Mouse (Mus musculus): Measurements from ENCODE around the gene Dexi. TPM values are rescaled to one million over a fixed set of nuclear protein-coding genes. Genes with fewer than 3 reads are reported as not detected.

Dexi gene
- polyA plus RNA-seq, 1 experiment from 2014 or later: 18.3 TPM

DNA sequence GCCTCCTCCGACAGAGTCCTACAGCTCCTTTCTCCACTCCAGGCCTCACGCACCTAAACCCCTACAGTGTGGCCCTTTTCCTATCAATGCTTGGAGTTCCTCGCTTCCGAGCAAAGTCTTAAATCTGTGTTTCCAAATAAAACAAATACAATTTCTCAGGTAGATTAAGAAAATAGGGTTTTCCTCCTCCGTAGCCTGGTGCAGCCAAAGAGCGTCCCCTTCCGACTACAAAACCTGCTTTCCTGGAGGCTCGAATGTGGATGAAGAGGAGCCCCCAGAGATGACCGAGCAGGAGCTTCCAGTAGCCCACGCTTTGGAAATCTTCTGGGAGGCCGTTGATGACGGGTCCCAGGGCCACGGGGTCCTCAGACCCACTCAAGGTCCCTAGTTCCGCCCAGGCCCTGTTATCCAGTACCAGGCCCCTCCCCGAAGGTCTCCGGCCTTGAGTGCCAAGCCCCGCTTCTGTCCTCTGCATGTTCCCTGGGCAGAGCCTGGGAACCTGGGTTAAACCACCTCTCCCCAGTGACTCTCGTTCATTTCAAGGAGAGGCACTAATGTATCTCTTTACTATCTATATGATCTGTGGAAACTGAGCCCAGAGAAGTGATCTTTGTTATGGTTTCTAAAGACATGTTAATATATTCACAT lies 52.2 kb downstream of the Dexi start:
- Histone ChIP-seq H3K36me3 (no peaks in the 10 kb centered on the region), H3K4me1 (peaks cover 4% of the 10 kb centered on the region), H3K4me2 (replicated peaks) (no peak overlapping the region), H3K9ac (replicated peaks) (no peak overlapping the region), H3K27ac (replicated peaks) (no peak overlapping the region), H3K27me3 (0 out of 2 replicates have a peak, but pooled peaks cover 5% of the 10 kb centered on the region), H3K4me3 (no peak overlapping the region), H3K9me3 (no peaks in the 10 kb centered on the region)
- WGBS: 83% methylated on average over 18 of the region's 18 CpGs
- ATAC-seq (replicated peaks): no peak

DNA sequence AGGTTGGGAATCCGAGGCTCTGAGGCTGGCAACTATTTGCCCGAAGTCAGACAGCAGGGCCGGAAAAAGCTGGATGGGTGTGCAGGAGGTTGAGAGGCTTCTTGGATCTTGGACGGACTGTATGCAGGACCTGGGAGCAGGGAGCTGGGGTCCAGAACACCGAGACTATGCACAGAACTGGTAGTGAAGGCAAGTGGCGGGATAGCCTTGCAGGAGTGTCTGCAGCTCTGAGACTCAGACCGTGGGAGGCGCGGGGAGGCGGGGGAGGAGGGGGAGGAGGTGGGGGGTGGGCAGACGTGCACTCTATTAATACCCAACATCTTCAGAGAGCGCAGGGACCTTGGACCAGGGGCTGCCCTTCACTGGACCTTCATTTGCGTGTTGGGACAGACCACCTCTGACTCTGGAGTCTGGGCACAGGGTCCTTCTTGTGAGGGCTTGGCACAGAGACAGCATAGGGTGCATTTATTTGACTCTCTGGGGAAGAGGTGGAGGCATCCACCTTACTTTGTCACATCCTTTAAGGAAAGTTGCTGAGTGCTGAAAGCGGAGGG lies 52.9 kb downstream of the Dexi start:
- ATAC-seq (replicated peaks): no peak
- Histone ChIP-seq H3K27me3 (0 out of 2 replicates have a peak, but pooled peaks cover 5% of the 10 kb centered on the region), H3K4me2 (replicated peaks) (peak overlapping the region; percentile 17), H3K9ac (replicated peaks) (no peak overlapping the region), H3K36me3 (no peaks in the 10 kb centered on the region), H3K4me3 (peak overlapping the region; percentile 11), H3K4me1 (peaks cover 4% of the 10 kb centered on the region), H3K9me3 (no peaks in the 10 kb centered on the region), H3K27ac (replicated peaks) (no peak overlapping the region)
- 20% methylated on average over 14 of the region's 14 CpGs for WGBS

DNA sequence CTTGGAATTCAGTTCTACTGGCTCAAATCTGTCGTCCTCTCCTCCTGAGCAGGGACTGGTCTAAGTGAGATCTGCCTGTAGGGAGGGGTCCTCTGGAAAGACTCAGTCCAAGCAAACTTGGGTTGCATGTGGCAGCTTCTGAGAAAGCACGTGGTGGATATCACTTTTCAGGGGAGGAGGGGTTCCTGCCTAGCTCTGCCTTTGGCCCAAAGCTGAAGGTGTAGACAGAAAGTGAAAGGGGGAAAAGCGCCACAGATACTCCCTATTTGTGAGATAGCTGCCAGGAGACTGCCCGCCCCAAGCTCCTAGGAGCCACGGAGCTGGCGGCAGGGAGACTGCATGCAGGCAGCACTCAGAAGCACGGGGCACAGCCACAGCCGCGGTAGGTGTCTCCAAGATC lies 53.4 kb downstream of the Dexi start:
- peaks cover 4% of the 10 kb centered on the region for H3K4me1 ChIP-seq
- H3K27me3 ChIP-seq: 0 out of 2 replicates have a peak, but pooled peaks cover 5% of the 10 kb centered on the region
- 10% methylated on average over 9 of the region's 9 CpGs for WGBS
- no peaks in the 10 kb centered on the region for H3K9me3 ChIP-seq
- peak overlapping the region; percentile 11 for H3K4me3 ChIP-seq
- H3K27ac ChIP-seq (replicated peaks): no peak overlapping the region
- H3K4me2 ChIP-seq (replicated peaks): peak overlapping the region; percentile 17
- no peak overlapping the region for H3K9ac ChIP-seq (replicated peaks)
- no peaks in the 10 kb centered on the region for H3K36me3 ChIP-seq
- no peak for ATAC-seq (replicated peaks)

DNA sequence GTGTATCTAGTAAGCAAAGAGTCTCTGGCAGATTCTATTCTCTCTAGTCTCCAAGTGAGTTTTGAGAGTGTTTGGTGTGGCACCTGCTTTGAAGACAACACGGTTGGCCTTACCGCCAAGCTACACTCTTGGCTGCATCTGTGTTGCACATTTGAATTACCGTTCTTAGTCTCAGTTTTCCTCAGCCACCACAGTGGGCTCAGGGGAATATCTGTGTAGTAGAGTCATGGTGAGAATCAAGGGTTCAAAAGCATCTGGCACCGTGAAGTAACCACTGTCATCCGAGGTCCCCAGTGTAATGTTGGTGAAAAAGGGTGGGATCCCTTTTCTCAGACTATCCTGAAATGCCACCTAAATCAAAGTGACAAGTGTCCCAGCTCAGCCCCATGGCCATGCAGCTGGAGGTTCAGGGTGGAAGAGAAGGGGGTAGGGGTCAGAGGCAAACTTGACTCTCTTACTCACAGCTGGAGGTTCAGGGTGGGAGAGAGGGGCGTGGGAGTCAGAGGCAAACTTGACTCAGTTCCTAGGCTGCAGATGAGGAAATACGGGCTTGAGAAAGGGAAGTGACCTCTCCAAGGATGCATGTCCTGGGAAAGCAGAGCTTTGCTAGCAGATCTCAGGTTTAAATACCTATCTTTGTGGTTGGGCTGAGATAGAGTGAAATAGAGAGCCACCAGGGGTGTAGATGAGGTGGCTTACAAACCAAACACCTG lies 53.9 kb downstream of the Dexi start:
- Histone ChIP-seq H3K36me3 (no peaks in the 10 kb centered on the region), H3K4me1 (peaks cover 4% of the 10 kb centered on the region), H3K27me3 (0 out of 2 replicates have a peak, but pooled peaks cover 5% of the 10 kb centered on the region), H3K9me3 (no peaks in the 10 kb centered on the region), H3K4me2 (replicated peaks) (no peak overlapping the region), H3K9ac (replicated peaks) (no peak overlapping the region), H3K27ac (replicated peaks) (no peak overlapping the region), H3K4me3 (no peak overlapping the region)
- no peak for ATAC-seq (replicated peaks)
- WGBS: 87% methylated on average over 7 of the region's 7 CpGs

DNA sequence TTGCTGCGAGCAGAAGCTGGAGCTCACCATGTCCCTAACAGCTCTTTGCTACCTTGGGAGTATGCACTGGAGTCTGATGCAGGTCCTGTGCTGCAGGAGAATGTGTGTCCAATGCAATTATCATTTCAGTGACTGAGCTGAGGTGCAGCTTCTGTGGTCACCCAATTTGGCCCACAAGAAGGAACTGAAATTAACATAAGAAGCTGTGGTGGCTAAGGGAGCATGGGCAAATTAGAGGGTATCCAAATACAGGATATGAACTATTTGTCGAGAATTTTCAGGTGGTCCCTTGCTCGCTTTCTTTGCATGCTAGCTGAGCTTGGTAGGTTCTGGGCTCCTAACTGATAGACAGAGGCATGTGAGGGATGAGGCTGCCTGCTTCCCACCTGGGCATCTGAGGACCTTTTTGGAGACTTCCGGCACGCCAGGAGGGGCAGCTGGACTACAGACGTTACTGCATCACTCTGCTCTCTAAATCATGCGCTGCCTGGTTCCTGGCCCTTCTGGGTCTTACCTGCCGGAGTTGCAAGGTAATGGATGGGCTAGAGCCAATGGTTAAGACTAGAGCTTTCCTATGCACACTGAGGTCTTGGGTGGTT lies 54.9 kb downstream of the Dexi start:
- WGBS: 88% methylated on average over 8 of the region's 8 CpGs
- no peaks in the 10 kb centered on the region for H3K36me3 ChIP-seq
- no peak for ATAC-seq (replicated peaks)
- H3K4me1 ChIP-seq: peaks cover 4% of the 10 kb centered on the region
- no peaks in the 10 kb centered on the region for H3K9me3 ChIP-seq
- H3K4me2 ChIP-seq (replicated peaks): no peak overlapping the region
- H3K27ac ChIP-seq (replicated peaks): no peak overlapping the region
- H3K4me3 ChIP-seq: no peak overlapping the region
- H3K27me3 ChIP-seq: 0 out of 2 replicates have a peak, but pooled peaks cover 5% of the 10 kb centered on the region
- H3K9ac ChIP-seq (replicated peaks): no peak overlapping the region

DNA sequence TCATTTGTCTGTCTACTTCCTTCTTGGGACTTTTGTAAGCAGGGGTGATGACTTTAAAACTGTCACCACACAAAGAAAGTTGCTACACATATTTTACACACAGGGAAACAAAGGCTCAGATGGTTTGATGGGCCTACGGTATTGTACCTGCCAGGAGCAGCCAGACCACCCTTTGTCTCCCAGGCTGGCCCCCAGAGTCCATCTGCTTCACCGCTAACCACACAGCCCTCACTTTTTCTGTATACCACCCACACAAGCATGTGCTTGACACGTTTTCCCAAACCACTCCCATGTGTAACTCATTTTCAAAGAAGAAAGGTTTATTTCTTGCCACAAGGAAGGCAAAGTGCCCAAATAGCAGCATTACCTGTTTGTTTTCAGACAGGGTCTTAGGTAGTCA lies 55.9 kb downstream of the Dexi start:
- no peak for ATAC-seq (replicated peaks)

DNA sequence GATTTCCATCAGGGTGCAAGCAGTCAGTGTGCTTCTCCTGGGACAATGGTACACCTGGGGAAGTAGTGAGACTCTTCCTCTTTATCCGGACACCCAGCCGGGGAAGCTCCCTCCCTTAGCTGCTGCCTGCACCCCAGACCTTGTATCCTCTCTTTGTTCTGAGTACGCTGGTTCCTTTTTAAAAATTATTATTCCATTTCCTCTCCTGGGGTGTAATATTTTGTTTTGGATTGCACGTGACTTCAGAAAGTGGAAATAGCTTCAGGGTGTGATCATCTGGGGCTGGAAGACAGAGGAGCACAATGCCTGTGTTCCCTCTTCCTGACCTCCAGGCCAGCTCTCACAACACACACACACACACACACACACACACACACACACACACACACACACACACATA lies 60.5 kb downstream of the Dexi start:
- Histone ChIP-seq H3K4me2 (replicated peaks) (no peak overlapping the region), H3K4me3 (no peak overlapping the region), H3K9me3 (no peaks in the 10 kb centered on the region), H3K27me3 (no peaks in the 10 kb centered on the region), H3K27ac (replicated peaks) (no peak overlapping the region), H3K9ac (replicated peaks) (no peak overlapping the region), H3K36me3 (no peaks in the 10 kb centered on the region), H3K4me1 (no peaks in the 10 kb centered on the region)
- WGBS: 67% methylated on average over 4 of the region's 4 CpGs
- no peak for ATAC-seq (replicated peaks)

More for the DNA sequence above, 55.9 kb downstream of the Dexi start:
- Histone ChIP-seq H3K27me3 (0 out of 2 replicates have a peak, but pooled peaks cover 5% of the 10 kb centered on the region), H3K36me3 (no peaks in the 10 kb centered on the region), H3K4me2 (replicated peaks) (no peak overlapping the region), H3K27ac (replicated peaks) (no peak overlapping the region), H3K9me3 (no peaks in the 10 kb centered on the region), H3K4me1 (peaks cover 4% of the 10 kb centered on the region), H3K4me3 (no peak overlapping the region), H3K9ac (replicated peaks) (no peak overlapping the region)
- 74% methylated on average over 3 of the region's 3 CpGs for WGBS

DNA sequence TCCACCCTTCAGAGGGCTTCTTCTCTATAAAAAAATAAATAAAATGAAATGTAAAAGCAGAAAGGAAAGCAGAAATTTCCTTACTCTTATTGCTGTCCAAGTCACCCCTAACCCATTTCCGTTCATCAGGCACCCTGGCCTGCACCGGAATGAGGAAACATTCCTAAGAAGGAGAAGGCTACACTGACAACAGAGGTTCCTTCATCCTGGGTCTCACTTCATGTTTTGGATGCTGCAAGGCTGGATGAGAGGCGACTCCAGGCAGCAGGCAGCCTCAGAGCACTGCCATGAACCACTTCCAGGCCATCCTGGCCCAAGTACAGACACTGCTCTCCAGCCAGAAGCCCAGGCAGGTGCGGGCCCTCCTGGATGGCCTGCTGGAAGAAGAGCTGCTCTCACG lies 63.0 kb downstream of the Dexi start, which contains the start of gene Ciita:
Gene Ciita (plus strand): TSS at position 203 of the 400 bp plus-strand sequence.
- H3K4me2 ChIP-seq (replicated peaks): no peak within 1 kb of the TSS
- no peak within 1 kb of the TSS for H3K4me3 ChIP-seq
- H3K27me3 ChIP-seq: no peaks in the 10 kb centered on the region
- 81% methylated on average over 5 of the region's 5 CpGs for WGBS
- H3K27ac ChIP-seq (replicated peaks): no peak within 1 kb of the TSS
- no peak within 1 kb of the TSS for H3K9ac ChIP-seq (replicated peaks)
- no peaks in the 10 kb centered on the region for H3K4me1 ChIP-seq
- no peak for ATAC-seq (replicated peaks)
- H3K9me3 ChIP-seq: no peaks in the 10 kb centered on the region
- no peaks in the 10 kb centered on the region for H3K36me3 ChIP-seq

DNA sequence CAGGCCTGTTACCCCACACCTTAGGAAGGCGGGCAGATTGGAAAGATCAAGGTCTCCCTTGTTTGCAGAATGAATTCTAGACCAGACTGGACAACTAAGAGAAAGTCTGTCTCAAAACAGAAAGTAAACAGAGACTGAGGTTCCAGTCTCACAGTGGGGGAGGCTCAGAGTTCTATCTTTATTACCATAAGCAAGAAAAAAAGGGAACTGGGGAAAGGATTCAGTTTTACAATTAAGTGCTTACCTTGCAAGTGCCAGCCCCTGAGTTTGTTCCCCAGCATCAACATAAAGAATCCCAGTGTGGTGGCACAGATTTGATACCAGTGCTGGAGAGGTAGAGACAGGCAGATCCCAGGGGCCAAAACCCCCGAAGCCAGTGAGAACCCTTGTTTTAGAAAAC lies 66.9 kb downstream of the Dexi start:
- no peak overlapping the region for H3K9ac ChIP-seq (replicated peaks)
- no peak overlapping the region for H3K4me2 ChIP-seq (replicated peaks)
- H3K4me3 ChIP-seq: no peak overlapping the region
- H3K36me3 ChIP-seq: no peaks in the 10 kb centered on the region
- H3K27me3 ChIP-seq: no peaks in the 10 kb centered on the region
- no peak overlapping the region for H3K27ac ChIP-seq (replicated peaks)
- H3K4me1 ChIP-seq: no peaks in the 10 kb centered on the region
- no peak for ATAC-seq (replicated peaks)
- 75% methylated on average over 2 of the region's 2 CpGs for WGBS
- H3K9me3 ChIP-seq: no peaks in the 10 kb centered on the region

DNA sequence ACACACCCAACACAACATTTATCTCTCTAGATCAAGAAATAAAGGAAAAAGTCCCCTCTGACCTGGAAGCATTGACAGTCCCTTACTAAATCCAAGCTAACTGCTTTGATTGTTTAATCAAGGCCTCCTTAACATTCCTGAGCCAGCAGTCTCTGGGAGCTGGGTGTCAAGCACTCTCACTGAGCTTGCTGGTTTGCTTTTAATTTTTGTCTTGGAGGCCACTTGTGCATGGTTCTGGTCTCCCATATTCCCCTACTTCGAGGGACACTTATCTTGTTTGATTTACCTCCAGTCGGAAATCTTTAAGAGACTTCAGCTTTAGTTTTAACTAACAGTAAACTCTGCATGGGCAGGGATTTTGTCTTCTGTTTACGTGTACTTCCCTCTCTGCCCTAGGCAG lies 67.9 kb downstream of the Dexi start:
- Histone ChIP-seq H3K36me3 (no peaks in the 10 kb centered on the region), H3K4me1 (no peaks in the 10 kb centered on the region), H3K9me3 (no peaks in the 10 kb centered on the region), H3K27me3 (no peaks in the 10 kb centered on the region), H3K4me3 (no peak overlapping the region), H3K9ac (replicated peaks) (no peak overlapping the region), H3K27ac (replicated peaks) (no peak overlapping the region), H3K4me2 (replicated peaks) (no peak overlapping the region)
- 77% methylated on average over 3 of the region's 3 CpGs for WGBS
- ATAC-seq (replicated peaks): no peak

DNA sequence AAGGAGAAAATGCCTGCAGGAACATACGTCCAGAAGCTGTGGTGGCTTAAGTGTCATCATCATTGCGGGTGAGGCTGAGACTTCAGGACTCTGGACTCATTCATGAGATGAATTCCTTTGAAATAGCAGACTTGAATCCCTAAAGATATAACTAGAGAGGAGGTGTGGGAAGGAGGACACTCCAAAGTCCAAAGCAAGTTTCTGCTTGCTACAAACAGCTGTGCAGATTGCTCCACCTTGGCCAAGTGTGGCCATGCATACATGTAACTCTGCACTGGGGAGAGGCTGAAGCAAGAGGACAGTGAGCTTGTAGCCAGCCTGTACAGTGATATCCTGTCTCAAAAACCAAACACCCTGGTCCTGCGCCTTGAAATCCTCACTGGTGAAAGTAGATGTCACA lies 70.9 kb downstream of the Dexi start:
- Histone ChIP-seq H3K9ac (replicated peaks) (no peak overlapping the region), H3K27me3 (no peaks in the 10 kb centered on the region), H3K27ac (replicated peaks) (no peak overlapping the region), H3K4me2 (replicated peaks) (no peak overlapping the region), H3K36me3 (no peaks in the 10 kb centered on the region), H3K4me1 (no peaks in the 10 kb centered on the region), H3K4me3 (no peak overlapping the region), H3K9me3 (no peaks in the 10 kb centered on the region)
- 88% methylated on average over 3 of the region's 3 CpGs for WGBS
- ATAC-seq (replicated peaks): no peak

DNA sequence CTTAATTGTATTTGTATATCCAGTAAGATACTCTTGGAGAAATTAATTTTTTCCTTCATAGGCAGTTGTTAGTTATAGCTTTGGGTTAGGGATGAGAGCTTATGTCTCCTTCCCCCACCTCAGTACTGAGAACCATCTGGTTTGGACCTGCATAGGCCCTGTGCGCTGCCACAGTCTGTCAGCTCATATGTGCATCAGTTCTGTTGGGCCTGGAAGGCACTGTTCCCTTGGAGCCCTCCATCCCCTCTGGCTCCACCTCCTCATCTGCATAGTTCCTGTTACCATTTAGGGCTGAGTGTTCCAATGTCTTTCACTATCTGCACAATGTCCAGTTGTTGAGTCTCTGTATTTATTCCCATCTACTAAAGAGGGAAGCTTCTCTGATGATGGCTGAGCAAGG lies 74.7 kb downstream of the Dexi start:
- no peak overlapping the region for H3K27ac ChIP-seq (replicated peaks)
- H3K36me3 ChIP-seq: no peaks in the 10 kb centered on the region
- WGBS: 59% methylated on average over 1 of the region's 1 CpGs
- H3K27me3 ChIP-seq: no peaks in the 10 kb centered on the region
- peak; percentile 81 for ATAC-seq (replicated peaks)
- no peak overlapping the region for H3K9ac ChIP-seq (replicated peaks)
- no peak overlapping the region for H3K4me2 ChIP-seq (replicated peaks)
- H3K4me1 ChIP-seq: no peaks in the 10 kb centered on the region
- H3K9me3 ChIP-seq: no peaks in the 10 kb centered on the region
- H3K4me3 ChIP-seq: no peak overlapping the region
